26 mouse cellular contexts compared by ENCODE assay signal in genomic region chr7:128012136-128012780, GRCm38 (mm10). TPM values are rescaled to one million over a fixed set of nuclear protein-coding genes. Genes with fewer than 3 reads are reported as not detected.
DNase-seq lines count a peak whose midpoint lies in the region; ATAC-seq and TF ChIP-seq lines count a peak whose summit lies in the region.
"Had no signal": no experiment of that assay in that cellular context is flagged by ENCODE, and none has a peak within 500 bp of the region (broad histone marks: within the 10 kb centered on the region; RNA-seq: fewer than 3 reads in every experiment).

No protein-coding gene starts in this region.

- H3K9ac ChIP-seq in heart, postnatal 0 days (replicated peaks; ENCODE audit: low read depth, low read length): no peak overlapping the region
- H3K9ac ChIP-seq in forebrain, embryonic 13.5 days: no peak overlapping the region
- H3K9ac ChIP-seq: heart, embryonic 12.5 days; hindbrain, embryonic 12.5 days had no signal

- no peaks in the 10 kb centered on the region for H3K36me3 ChIP-seq in heart, postnatal 0 days (replicated peaks; ENCODE audit: control insufficient read depth, insufficient read depth, low read length)
- H3K36me3 ChIP-seq in forebrain, embryonic 13.5 days (ENCODE audit: poor library complexity, severe bottlenecking): no peaks in the 10 kb centered on the region
- H3K36me3 ChIP-seq: embryonic facial prominence, embryonic 10.5 days; G1E; heart, embryonic 12.5 days; hindbrain, embryonic 12.5 days had no signal

- no peak for TF ChIP-seq EP300 in heart, postnatal 0 days (IDR thresholded peaks at IDR 0.05; ENCODE audit: low read depth)

- no peak for TF ChIP-seq CTCF in heart, postnatal 0 days (IDR thresholded peaks at IDR 0.05; ENCODE audit: low read depth)

- DNase-seq in heart, postnatal 0 days (ENCODE audit: low spot score): no peak
- no peak for DNase-seq in heart, postnatal 36 days
- peak; percentile 28 for DNase-seq in right cerebral cortex, postnatal 14 days
- DNase-seq in right cerebral cortex, postnatal 36 days (ENCODE audit: low spot score in 2 of 2): no peak
- peak; percentile 57 to 63 for DNase-seq in thymus, postnatal 10 days (ENCODE audit: low spot score in 2 of 2)
- DNase-seq in thymus, postnatal 4 days: peak; percentile 64
- DNase-seq in gastrocnemius, postnatal 4 days (ENCODE audit: low spot score in 2 of 2): no peak
- DNase-seq: adrenal gland, postnatal 10 days; B cell, adult 2 months; cerebellum, adult 11-12 months; cerebellum, adult 9-10 months; cerebellum, postnatal 25 days; gastrocnemius, postnatal 14 days; heart, postnatal 4 days had no signal

- intact Hi-C loops in heart, postnatal 36 days (cut with DNase I): no loop called here

- H3K4me3 ChIP-seq in heart, postnatal 0 days (ENCODE audit: low read depth, low read length): no peak overlapping the region
- H3K4me3 ChIP-seq in forebrain, embryonic 13.5 days: no peak overlapping the region
- H3K4me3 ChIP-seq: embryonic facial prominence, embryonic 10.5 days; heart, embryonic 12.5 days; hindbrain, embryonic 12.5 days had no signal

- no peaks in the 10 kb centered on the region for H3K4me1 ChIP-seq in heart, postnatal 0 days (ENCODE audit: control insufficient read depth, insufficient read depth)
- H3K4me1 ChIP-seq in forebrain, embryonic 13.5 days: no peaks in the 10 kb centered on the region
- H3K4me1 ChIP-seq: hindbrain, embryonic 12.5 days had no signal

- H3K4me2 ChIP-seq in heart, postnatal 0 days (ENCODE audit: low read depth, low read length): no peak overlapping the region
- H3K4me2 ChIP-seq in forebrain, embryonic 13.5 days: no peak overlapping the region
- H3K4me2 ChIP-seq: heart, embryonic 12.5 days; hindbrain, embryonic 12.5 days had no signal

- H3K27me3 ChIP-seq in heart, postnatal 0 days (ENCODE audit: control insufficient read depth, insufficient read depth, low read length): 0 out of 2 replicates have a peak, but pooled peaks cover 6% of the 10 kb centered on the region
- no peaks in the 10 kb centered on the region for H3K27me3 ChIP-seq in forebrain, embryonic 13.5 days
- H3K27me3 ChIP-seq: hindbrain, embryonic 12.5 days had no signal

- 76% methylated on average over 13 of the region's 13 CpGs for WGBS in heart, postnatal 0 days
- 76% methylated on average over 13 of the region's 13 CpGs for WGBS in forebrain, embryonic 13.5 days

- no peak for ATAC-seq in heart, postnatal 0 days (ENCODE audit: insufficient read depth, low read depth)
- ATAC-seq in forebrain, embryonic 13.5 days: no peak
- ATAC-seq: CD4-positive, CD25-positive, alpha-beta regulatory T cell, adult 4 months; forebrain, embryonic 14.5 days; hindbrain, postnatal 0 days had no signal

- H3K27ac ChIP-seq in heart, postnatal 0 days (ENCODE audit: low read depth): peak overlapping the region; percentile 2; the same call in 1 of the 2 replicates
- H3K27ac ChIP-seq in forebrain, embryonic 13.5 days: no peak overlapping the region
- H3K27ac ChIP-seq: embryonic facial prominence, embryonic 10.5 days; hindbrain, embryonic 12.5 days; hindbrain, postnatal 0 days had no signal

- H3K9me3 ChIP-seq in heart, postnatal 0 days (replicated peaks; ENCODE audit: control insufficient read depth, low read length): no peaks in the 10 kb centered on the region
- H3K9me3 ChIP-seq in forebrain, embryonic 13.5 days (replicated peaks): no peaks in the 10 kb centered on the region
- H3K9me3 ChIP-seq: embryonic facial prominence, embryonic 10.5 days; G1E; heart, embryonic 12.5 days; hindbrain, embryonic 12.5 days had no signal

RNA-seq across cellular contexts. Expression of gene Trim72, which starts 8.5 kb away (rescaled TPM):
- total RNA-seq in heart, postnatal 0 days (2014; rRNA removed; ENCODE audit: low replicate concordance): 22.8 and 52.7 TPM in 2 replicates
- 2.2 and 2.3 TPM in 2 replicates for polyA plus RNA-seq in heart, postnatal 0 days (2015; fragmentation: Nextera tagmentation; extraction: Ambion mirVana)
- 100 to 1,000 TPM; 286 to 346 TPM for total RNA-seq in heart, postnatal 36 days (2021)
- 100 to 1,000 TPM; 254 to 296 TPM for total RNA-seq in gastrocnemius, postnatal 4 days (2021)
- polyA plus RNA-seq in forebrain, embryonic 13.5 days (2015; fragmentation: Nextera tagmentation; extraction: Ambion mirVana): not detected in 2 replicates
- total RNA-seq: granulocyte monocyte progenitor cell, adult 5-6 weeks had no signal
- polyA plus RNA-seq: CD4-positive, CD25-positive, alpha-beta regulatory T cell, adult 4 months; embryonic facial prominence, embryonic 10.5 days; forebrain, embryonic 14.5 days; hindbrain, postnatal 0 days had no signal

RNA-seq across cellular contexts. Expression of gene Pycard, which starts 18.6 kb away (rescaled TPM):
- 30.7 and 89.6 TPM in 2 replicates for total RNA-seq in heart, postnatal 0 days (2014; rRNA removed; ENCODE audit: low replicate concordance)
- polyA plus RNA-seq in heart, postnatal 0 days (2015; fragmentation: Nextera tagmentation; extraction: Ambion mirVana): 43.0 and 46.4 TPM in 2 replicates
- 1 to 10 TPM; 7.7 to 9.8 TPM for total RNA-seq in heart, postnatal 36 days (2021)
- total RNA-seq in gastrocnemius, postnatal 4 days (2021): 10 to 100 TPM; 16.0 to 21.7 TPM
- 3.2 and 3.9 TPM in 2 replicates for polyA plus RNA-seq in forebrain, embryonic 13.5 days (2015; fragmentation: Nextera tagmentation; extraction: Ambion mirVana)

RNA-seq across cellular contexts. Expression of gene Fus, which starts 45.0 kb away (rescaled TPM):
- 25.8 and 33.4 TPM in 2 replicates for total RNA-seq in heart, postnatal 0 days (2014; rRNA removed; ENCODE audit: low replicate concordance)
- polyA plus RNA-seq in heart, postnatal 0 days (2015; fragmentation: Nextera tagmentation; extraction: Ambion mirVana): 134 and 175 TPM in 2 replicates
- 100 to 1,000 TPM; 154 to 216 TPM for total RNA-seq in heart, postnatal 36 days (2021)
- 100 to 1,000 TPM; 287 to 354 TPM for total RNA-seq in gastrocnemius, postnatal 4 days (2021)
- 452 and 476 TPM in 2 replicates for polyA plus RNA-seq in forebrain, embryonic 13.5 days (2015; fragmentation: Nextera tagmentation; extraction: Ambion mirVana)

RNA-seq across cellular contexts. Expression of gene Itgam, which starts 50.2 kb away (rescaled TPM):
- total RNA-seq in heart, postnatal 0 days (2014; rRNA removed; ENCODE audit: low replicate concordance): 0.38 and 1.9 TPM in 2 replicates
- 0.53 and 0.58 TPM in 2 replicates for polyA plus RNA-seq in heart, postnatal 0 days (2015; fragmentation: Nextera tagmentation; extraction: Ambion mirVana)
- total RNA-seq in heart, postnatal 36 days (2021): 1 to 10 TPM; 7.1 to 7.3 TPM
- total RNA-seq in gastrocnemius, postnatal 4 days (2021): 1 to 10 TPM; 3.9 to 4.6 TPM
- polyA plus RNA-seq in forebrain, embryonic 13.5 days (2015; fragmentation: Nextera tagmentation; extraction: Ambion mirVana): 0.36 and 0.40 TPM in 2 replicates

RNA-seq across cellular contexts. Expression of gene Gm49368, which starts 50.2 kb away (rescaled TPM):
- not detected in 2 replicates for total RNA-seq in heart, postnatal 0 days (2014; rRNA removed; ENCODE audit: low replicate concordance)
- not detected in 2 replicates for polyA plus RNA-seq in heart, postnatal 0 days (2015; fragmentation: Nextera tagmentation; extraction: Ambion mirVana)
- not detected for total RNA-seq in heart, postnatal 36 days (2021)
- total RNA-seq in gastrocnemius, postnatal 4 days (2021): not detected
- polyA plus RNA-seq in forebrain, embryonic 13.5 days (2015; fragmentation: Nextera tagmentation; extraction: Ambion mirVana): not detected in 2 replicates
- total RNA-seq: adrenal gland, postnatal 4 days; G1E; gastrocnemius, postnatal 14 days; granulocyte monocyte progenitor cell, adult 5-6 weeks; heart, postnatal 4 days; hindbrain, postnatal 0 days had no signal
- polyA plus RNA-seq: CD4-positive, CD25-positive, alpha-beta regulatory T cell, adult 4 months; embryonic facial prominence, embryonic 10.5 days; embryonic facial prominence, embryonic 14.5 days; forebrain, embryonic 14.5 days; G1E; heart, embryonic 12.5 days; heart, embryonic 16.5 days; hindbrain, embryonic 12.5 days; hindbrain, postnatal 0 days had no signal

Comparison
In these comparisons a context has a peak if more than half of its experiments do, and no peak if none do; other contexts are left out.
1. DNase-seq: peak in right cerebral cortex, postnatal 14 days (single experiment), thymus, postnatal 10 days (2 of 2) and thymus, postnatal 4 days (single experiment); none in heart, postnatal 0 days (single experiment), heart, postnatal 36 days (0 of 2), right cerebral cortex, postnatal 36 days (0 of 2) and gastrocnemius, postnatal 4 days (0 of 2).